Mouse (Mus musculus): ENCODE measurements around the gene Senp6. TPM values are rescaled to one million over a fixed set of nuclear protein-coding genes. Genes with fewer than 3 reads are reported as not detected.
"Not testable (repeated sequence)": the region's sequence is repeated elsewhere in the genome, so short reads cannot be mapped to it uniquely, and the experiment has no call there.

The Senp6 gene
- polyA plus RNA-seq, 1 experiment from 2014 or later = 48.2 TPM

DNA sequence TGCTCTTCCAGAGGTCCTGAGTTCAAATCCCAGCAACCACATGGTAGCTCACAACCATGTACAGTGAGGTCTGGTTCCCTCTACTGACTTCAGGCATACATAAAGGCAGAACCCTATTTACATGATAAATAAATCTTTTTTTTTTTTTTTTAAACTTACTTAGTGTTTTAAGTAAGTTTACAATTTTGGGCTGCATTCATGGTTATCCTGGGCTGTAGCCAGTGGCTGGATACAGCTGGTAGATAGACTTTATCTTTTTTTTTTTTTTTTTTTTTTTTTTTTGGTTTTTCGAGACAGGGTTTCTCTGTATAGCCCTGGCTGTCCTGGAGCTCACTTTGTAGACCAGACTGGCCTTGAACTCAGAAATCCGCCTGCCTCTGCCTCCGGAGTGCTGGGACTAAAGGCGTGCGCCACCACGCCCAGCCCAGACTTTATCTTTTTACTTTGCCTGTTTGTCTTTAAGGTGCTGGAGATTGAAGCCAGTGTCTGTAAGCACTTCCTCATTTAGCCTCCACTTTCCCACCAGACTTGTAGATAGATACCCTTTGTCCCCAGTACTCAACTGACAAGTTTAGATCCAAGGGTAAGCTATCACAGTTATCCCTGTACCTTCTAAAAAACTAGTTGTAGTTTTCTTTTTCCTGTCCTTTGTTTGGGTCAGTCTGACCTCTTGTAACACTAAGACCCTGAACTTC is 19.7 kb downstream of the Senp6 start:
- H3K36me3 ChIP-seq = peaks cover 12% of the 10 kb centered on the region
- not testable (repeated sequence) for H3K4me3 ChIP-seq; DNase-seq (ENCODE audit: low spot score); H3K27ac ChIP-seq; H3K9me3 ChIP-seq; H3K27me3 ChIP-seq (ENCODE audit: insufficient read depth, poor library complexity, severe bottlenecking)
- H3K4me1 ChIP-seq (replicated peaks) = peaks cover 23% of the 10 kb centered on the region
- WGBS = 85% methylated on average over 6 of the region's 6 CpGs

DNA sequence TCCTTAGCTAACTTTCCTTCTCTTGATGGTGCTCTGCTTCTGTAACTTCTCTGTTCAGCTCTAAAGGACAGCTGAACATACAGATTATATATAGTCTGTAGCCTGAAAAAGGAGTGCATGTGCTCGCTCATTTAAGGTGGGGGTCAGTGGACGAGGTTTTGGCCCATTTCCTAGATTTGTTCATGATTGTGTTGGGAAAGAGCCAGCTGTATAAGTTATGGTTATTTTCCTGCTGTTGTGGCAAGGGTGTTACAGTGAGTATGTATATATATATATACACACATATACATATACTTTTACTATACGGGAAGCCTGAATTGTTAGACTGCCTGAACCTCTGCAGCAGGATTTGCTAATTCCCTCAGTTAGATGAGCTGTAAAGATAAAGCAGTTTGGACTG is 22.7 kb downstream of the Senp6 start:
- H3K27ac ChIP-seq = no peak overlapping the region
- H3K4me3 ChIP-seq = no peak overlapping the region
- DNase-seq (ENCODE audit: low spot score) = no peak
- peaks cover 14% of the 10 kb centered on the region for H3K4me1 ChIP-seq (replicated peaks)
- peaks cover 20% of the 10 kb centered on the region for H3K36me3 ChIP-seq
- no peaks in the 10 kb centered on the region for H3K27me3 ChIP-seq (ENCODE audit: insufficient read depth, poor library complexity, severe bottlenecking)
- H3K9me3 ChIP-seq = no peaks in the 10 kb centered on the region
- WGBS = 89% methylated on average over 3 of the region's 3 CpGs

DNA sequence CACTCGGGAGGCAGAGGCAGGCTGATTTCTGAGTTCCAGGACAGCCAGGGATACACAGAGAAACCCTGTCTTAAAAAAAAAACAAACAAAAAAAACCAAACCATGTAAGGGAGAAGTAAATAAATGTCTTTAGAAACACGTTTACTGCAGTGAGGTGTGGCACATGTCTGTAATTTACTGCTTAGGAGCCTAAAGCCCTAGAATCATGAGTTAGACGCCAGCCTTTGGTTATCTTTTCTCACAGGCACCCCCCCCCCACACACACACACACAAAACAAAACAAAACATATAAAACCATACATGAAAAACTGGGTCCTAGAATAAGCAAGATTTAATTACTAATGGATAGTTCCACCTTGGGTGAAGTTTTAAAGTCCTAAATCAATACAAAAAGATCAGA is 29.6 kb downstream of the Senp6 start:
- Histone ChIP-seq H3K27me3 (ENCODE audit: insufficient read depth, poor library complexity, severe bottlenecking) (no peaks in the 10 kb centered on the region), H3K27ac (no peak overlapping the region), H3K9me3 (no peaks in the 10 kb centered on the region), H3K36me3 (peaks cover 68% of the 10 kb centered on the region), H3K4me1 (replicated peaks) (no peaks in the 10 kb centered on the region), H3K4me3 (no peak overlapping the region)
- WGBS = 91% methylated on average over 3 of the region's 3 CpGs
- DNase-seq (ENCODE audit: low spot score) = no peak

DNA sequence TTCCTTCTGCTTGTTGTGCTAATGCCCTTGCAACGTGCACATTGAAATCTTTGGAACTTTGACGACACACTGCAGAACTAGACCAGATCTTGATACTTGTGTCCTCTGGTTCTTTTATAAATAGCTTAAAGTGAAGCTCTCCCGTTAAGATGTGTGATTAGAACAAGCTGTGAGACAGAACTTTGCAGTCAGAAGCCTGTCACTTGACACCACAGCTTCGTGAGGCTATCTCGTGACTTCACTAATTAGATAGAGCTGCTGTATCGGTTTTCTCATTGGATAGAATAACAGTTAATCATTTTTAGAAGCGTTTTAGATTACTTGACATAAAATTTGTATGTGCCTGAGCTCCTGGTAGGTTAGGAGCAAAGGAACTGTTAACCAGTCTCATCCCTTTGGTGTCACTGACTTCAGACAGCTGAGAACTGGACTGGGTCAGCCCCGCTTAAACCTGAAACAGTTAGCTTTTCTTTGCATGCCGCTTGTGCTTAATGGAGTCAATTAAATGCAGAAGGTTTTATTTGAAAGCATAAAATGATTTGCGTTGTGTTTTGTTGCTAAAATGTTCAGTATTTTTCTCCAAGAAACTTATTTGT is 79.4 kb downstream of the Senp6 start:
- no peaks in the 10 kb centered on the region for H3K27me3 ChIP-seq (ENCODE audit: insufficient read depth, poor library complexity, severe bottlenecking)
- no peak overlapping the region for H3K27ac ChIP-seq
- peaks cover 76% of the 10 kb centered on the region for H3K36me3 ChIP-seq
- H3K4me1 ChIP-seq (replicated peaks) = no peaks in the 10 kb centered on the region
- H3K9me3 ChIP-seq = no peaks in the 10 kb centered on the region
- 77% methylated on average over 10 of the region's 10 CpGs for WGBS
- no peak for DNase-seq (ENCODE audit: low spot score)
- no peak overlapping the region for H3K4me3 ChIP-seq

DNA sequence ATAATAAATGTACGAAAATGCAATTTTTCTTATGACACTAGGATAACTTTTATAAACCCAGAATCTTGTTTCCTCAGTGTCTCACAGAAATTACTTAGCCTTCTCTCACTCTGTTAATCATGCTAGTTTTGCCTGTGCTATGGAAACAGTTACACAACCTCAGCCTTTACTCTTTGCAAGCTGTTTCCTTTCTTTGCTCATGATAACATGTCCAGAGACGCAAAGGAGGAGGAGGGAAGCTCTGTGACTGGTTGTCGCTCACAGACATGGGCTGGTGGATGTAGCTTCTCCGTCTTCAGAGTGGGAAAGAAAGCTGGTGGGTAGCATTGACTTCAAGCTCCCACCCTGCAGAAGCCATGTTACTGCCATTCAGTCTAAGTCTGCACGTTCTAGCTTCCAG is 82.9 kb downstream of the Senp6 start:
- Histone ChIP-seq H3K36me3 (peaks cover 62% of the 10 kb centered on the region), H3K9me3 (no peaks in the 10 kb centered on the region), H3K4me1 (replicated peaks) (no peaks in the 10 kb centered on the region), H3K4me3 (no peak overlapping the region), H3K27me3 (ENCODE audit: insufficient read depth, poor library complexity, severe bottlenecking) (no peaks in the 10 kb centered on the region), H3K27ac (no peak overlapping the region)
- no peak for DNase-seq (ENCODE audit: low spot score)
- WGBS = 91% methylated on average over 5 of the region's 5 CpGs

DNA sequence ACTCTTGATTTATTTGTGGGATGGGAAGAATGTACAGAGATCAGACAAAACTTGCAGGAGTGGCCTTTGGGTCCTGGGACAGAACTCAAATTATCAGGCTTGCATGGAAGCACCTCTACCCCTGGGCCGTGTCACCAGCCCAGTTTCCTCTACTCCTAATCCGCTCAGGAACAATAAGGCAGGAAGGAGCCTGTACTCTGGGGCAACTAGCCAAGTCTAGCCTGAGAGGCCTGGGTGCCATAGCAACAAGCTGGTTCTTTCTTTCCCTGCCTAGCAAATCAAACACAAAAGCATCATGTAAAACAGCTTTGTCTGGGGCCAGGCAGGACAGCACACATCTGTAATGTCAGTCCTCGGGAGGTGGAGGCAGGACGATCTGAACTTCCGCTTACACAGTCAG is 88.6 kb downstream of the Senp6 start:
- WGBS = 71% methylated on average over 5 of the region's 5 CpGs
- Histone ChIP-seq H3K4me3 (no peak overlapping the region), H3K4me1 (replicated peaks) (no peaks in the 10 kb centered on the region), H3K27me3 (ENCODE audit: insufficient read depth, poor library complexity, severe bottlenecking) (no peaks in the 10 kb centered on the region), H3K9me3 (no peaks in the 10 kb centered on the region), H3K36me3 (peaks cover 32% of the 10 kb centered on the region), H3K27ac (no peak overlapping the region)
- peak; percentile 22 for DNase-seq (ENCODE audit: low spot score)

DNA sequence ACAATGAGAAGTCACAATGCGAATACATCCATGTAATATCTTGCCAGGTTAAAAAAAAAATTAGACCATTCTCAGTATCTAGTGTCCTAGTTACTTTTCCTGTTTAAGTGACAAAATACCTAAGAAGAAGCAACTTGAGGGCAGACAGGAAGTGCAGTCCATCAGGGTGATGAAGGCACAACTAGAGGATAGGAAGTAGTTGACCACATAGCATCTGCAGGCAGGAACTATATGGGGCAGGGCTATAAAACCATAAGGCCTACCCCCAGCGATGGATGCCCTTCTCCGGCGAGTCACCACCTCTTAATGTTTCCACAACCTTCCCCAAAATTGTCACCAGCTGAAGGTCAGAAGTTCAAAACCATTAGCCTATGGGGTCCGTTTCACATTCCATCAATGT is 90.1 kb downstream of the Senp6 start:
- Histone ChIP-seq H3K9me3 (no peaks in the 10 kb centered on the region), H3K4me1 (replicated peaks) (no peaks in the 10 kb centered on the region), H3K27me3 (ENCODE audit: insufficient read depth, poor library complexity, severe bottlenecking) (no peaks in the 10 kb centered on the region), H3K36me3 (peaks cover 31% of the 10 kb centered on the region), H3K4me3 (no peak overlapping the region), H3K27ac (no peak overlapping the region)
- WGBS = 87% methylated on average over 5 of the region's 5 CpGs
- DNase-seq (ENCODE audit: low spot score) = no peak

DNA sequence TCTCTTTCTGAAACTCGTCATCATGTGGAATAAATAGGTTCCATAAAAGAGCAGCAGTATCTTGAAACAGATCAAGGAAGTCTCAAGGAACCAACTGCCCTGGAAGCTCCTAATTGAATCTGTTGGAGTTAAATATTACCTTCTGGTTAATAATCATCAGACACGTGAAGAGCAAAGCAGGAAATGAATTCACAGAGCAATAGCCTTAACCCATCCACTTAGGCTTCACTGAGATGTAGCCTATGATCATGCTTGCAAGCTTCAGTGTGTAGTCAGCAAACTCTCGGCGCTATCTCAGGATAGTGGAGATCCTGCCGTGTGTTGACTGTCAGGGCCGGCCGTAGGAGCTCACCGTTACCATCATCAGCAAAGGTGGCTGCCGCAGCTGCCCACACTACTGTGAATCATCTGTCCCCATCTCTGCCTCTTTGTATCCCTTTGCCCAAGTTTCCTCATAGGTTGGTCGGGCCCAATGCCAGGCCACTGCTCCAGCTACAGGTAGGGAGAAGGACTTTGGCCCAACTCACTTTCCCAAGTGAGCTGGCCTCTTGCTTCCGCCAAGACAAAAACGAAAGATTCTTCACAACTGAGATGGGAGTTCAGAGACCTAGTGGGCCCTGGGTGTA is 91.2 kb downstream of the Senp6 start:
- Histone ChIP-seq H3K27ac (no peak overlapping the region), H3K36me3 (peaks cover 19% of the 10 kb centered on the region), H3K9me3 (no peaks in the 10 kb centered on the region), H3K4me1 (replicated peaks) (no peaks in the 10 kb centered on the region), H3K4me3 (no peak overlapping the region), H3K27me3 (ENCODE audit: insufficient read depth, poor library complexity, severe bottlenecking) (no peaks in the 10 kb centered on the region)
- no peak for DNase-seq (ENCODE audit: low spot score)
- WGBS = 92% methylated on average over 12 of the region's 12 CpGs

DNA sequence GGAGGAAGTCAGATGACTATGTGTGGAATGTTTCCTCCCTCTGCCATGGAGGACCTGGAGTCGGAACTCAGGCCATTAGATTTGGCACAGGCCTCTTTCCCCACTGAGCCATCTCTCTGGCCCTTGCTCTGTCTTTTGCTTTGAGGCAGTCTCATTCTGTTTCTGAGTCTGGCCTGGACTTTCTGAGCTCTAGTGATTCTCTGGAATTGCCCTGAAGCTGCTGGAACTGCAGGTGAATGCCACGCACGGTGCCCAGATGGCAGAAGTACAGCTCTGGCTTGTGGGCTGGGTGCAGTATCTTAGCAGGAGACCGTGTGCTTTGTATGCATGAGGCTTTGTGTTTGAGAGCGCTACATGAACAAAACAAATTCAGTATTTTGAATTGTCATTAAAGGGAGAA is 92.2 kb downstream of the Senp6 start:
- Histone ChIP-seq H3K27me3 (ENCODE audit: insufficient read depth, poor library complexity, severe bottlenecking) (peaks cover 9% of the 10 kb centered on the region), H3K27ac (no peak overlapping the region), H3K4me1 (replicated peaks) (peaks cover under 1% of the 10 kb centered on the region; the same call in 1 of the 2 replicates), H3K36me3 (peaks cover 13% of the 10 kb centered on the region; the same call in 1 of the 2 replicates), H3K4me3 (no peak overlapping the region), H3K9me3 (no peaks in the 10 kb centered on the region)
- no peak for DNase-seq (ENCODE audit: low spot score)
- WGBS = 89% methylated on average over 5 of the region's 5 CpGs

DNA sequence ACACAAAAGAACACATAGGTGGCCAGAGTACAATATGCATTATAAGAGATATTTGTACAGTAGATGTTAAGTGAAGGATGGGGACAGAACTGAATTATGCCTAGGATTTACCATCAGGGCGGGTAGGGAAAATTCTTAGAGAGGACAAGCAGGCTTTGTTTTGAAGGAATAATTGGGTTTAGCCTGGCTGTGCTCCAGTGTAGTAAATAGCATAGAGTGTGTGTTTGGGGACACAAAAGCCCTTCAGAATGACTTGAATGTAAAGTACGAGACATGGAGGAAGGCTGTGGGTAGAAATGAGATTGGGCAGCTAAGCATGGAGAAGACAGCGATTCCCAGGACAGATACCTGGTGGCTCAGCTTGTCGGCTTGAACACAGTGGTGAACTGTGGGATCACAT is 94.7 kb downstream of the Senp6 start:
- no peak overlapping the region for H3K4me3 ChIP-seq
- H3K36me3 ChIP-seq = no peaks in the 10 kb centered on the region
- H3K27ac ChIP-seq = no peak overlapping the region
- H3K9me3 ChIP-seq = no peaks in the 10 kb centered on the region
- WGBS = 84% methylated on average over 4 of the region's 4 CpGs
- DNase-seq (ENCODE audit: low spot score) = no peak
- H3K27me3 ChIP-seq (ENCODE audit: insufficient read depth, poor library complexity, severe bottlenecking) = peaks cover 18% of the 10 kb centered on the region
- H3K4me1 ChIP-seq (replicated peaks) = peaks cover 6% of the 10 kb centered on the region; the same call in 1 of the 2 replicates

DNA sequence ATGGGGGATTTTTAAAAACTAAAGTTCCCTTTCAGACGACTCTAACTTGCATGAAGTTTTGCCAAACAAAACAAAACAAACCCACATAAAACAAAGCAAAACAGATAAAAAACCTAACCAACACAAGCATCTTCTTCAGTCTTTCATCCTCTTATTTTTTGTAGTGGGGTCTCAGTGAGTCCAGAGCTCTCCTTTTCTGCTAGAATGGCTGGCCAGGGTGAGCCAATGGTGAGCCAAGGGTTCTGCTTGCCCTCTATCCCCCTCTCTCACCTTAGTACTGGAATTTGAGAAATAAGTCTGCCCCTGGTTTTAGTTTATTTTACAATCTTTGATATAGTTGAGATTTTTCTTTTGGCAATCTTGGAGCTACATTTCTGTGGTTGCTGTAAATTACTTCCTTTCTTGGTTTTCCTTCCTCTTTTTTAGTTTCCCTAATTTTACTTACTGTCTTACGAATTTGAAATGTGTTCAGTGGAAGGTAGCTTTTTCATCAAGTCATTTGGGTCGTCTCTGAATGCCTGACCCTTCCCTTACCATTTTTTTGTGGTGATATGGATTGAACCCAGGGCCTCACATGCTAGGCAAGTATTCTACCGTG is 96.5 kb downstream of the Senp6 start:
- Histone ChIP-seq H3K4me1 (replicated peaks) (peaks cover 6% of the 10 kb centered on the region; the same call in 1 of the 2 replicates), H3K9me3 (no peaks in the 10 kb centered on the region), H3K4me3 (no peak overlapping the region), H3K36me3 (no peaks in the 10 kb centered on the region), H3K27me3 (ENCODE audit: insufficient read depth, poor library complexity, severe bottlenecking) (peaks cover 19% of the 10 kb centered on the region), H3K27ac (no peak overlapping the region)
- DNase-seq (ENCODE audit: low spot score) = no peak
- WGBS = 86% methylated on average over 4 of the region's 4 CpGs

DNA sequence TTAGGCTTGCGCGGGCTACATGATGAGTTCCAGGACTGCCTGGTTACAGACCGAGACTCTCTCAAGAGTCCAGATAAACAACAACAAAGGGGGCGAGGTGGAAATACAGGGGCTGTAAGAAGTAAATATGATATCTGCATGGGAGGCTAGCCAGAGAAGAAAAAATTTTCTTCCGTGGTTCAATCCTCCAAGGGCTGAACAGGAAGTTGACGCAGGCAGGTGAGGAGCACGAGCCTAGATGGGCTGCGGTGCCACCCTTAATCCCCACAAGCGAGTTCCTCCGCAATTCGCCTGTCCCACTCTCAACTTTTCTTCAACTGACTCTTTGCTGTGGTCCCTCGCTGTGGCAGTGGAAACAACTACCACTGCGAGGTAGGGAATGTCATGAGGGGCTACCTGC is 97.5 kb downstream of the Senp6 start:
- no peaks in the 10 kb centered on the region for H3K36me3 ChIP-seq
- peaks cover 19% of the 10 kb centered on the region for H3K27me3 ChIP-seq (ENCODE audit: insufficient read depth, poor library complexity, severe bottlenecking)
- H3K4me3 ChIP-seq = peak overlapping the region; percentile 79
- 4% methylated on average over 13 of the region's 13 CpGs for WGBS
- H3K9me3 ChIP-seq = no peaks in the 10 kb centered on the region
- peak overlapping the region; percentile 88 for H3K27ac ChIP-seq
- DNase-seq (ENCODE audit: low spot score) = no peak
- H3K4me1 ChIP-seq (replicated peaks) = peaks cover 6% of the 10 kb centered on the region; the same call in 1 of the 2 replicates

Data from hindbrain, embryonic 10.5 days (tissue).